Mouse (Mus musculus) midbrain, postnatal 0 days (tissue): ENCODE measurements at regions not wholly inside any gene's neighbourhood (a gene's known extent, or its start where the extent isn't known, plus 50 kb on each side); places are given as distances from the start of the nearest gene placed in this dataset.
A peak's percentile ranks its signal among the peaks of the same experiment; 100 is the strongest.

Source experiments
- ATAC-seq: fragments of 200-750 bp; cut with Nextera tagmentation; 2 replicates; pipeline ENCODE4 v1.8.0; 2017; ENCODE audit warnings: moderate number of reproducible peaks, mild to moderate bottlenecking, moderate TSS enrichment, moderate library complexity; ENCODE audit not compliant: low FRiP score
- DNase-seq: peaks from one replicate; pipeline ENCODE4 v3.0.0-alpha.2; 2015; ENCODE audit warnings: low spot score
- H3K27ac ChIP-seq: fragments of 300-500 bp; sonication (generic); 2 replicates; pipeline ENCODE4 v1.5.1; 2014; ENCODE audit warnings: low read depth, mild to moderate bottlenecking, low read length, mixed read lengths
- H3K27me3 ChIP-seq: fragments of 300-500 bp; sonication (generic); 2 replicates; pipeline ENCODE4 v1.6.1; 2014; ENCODE audit warnings: low read length, control low read depth, mixed read lengths; ENCODE audit not compliant: insufficient read depth
- H3K36me3 ChIP-seq: fragments of 300-500 bp; sonication (generic); 2 replicates; pipeline ENCODE4 v1.6.1; 2014; ENCODE audit warnings: low read length, control low read depth, mixed read lengths; ENCODE audit not compliant: insufficient read depth
- H3K4me1 ChIP-seq: fragments of 300-500 bp; sonication (generic); 2 replicates; pipeline ENCODE4 v1.6.1; 2014; ENCODE audit warnings: mild to moderate bottlenecking, control low read depth, antibody characterized with exemption, low read length, mixed read lengths; ENCODE audit not compliant: insufficient read depth
- H3K4me2 ChIP-seq: fragments of 300-500 bp; sonication (generic); 2 replicates; pipeline ENCODE4 v1.6.1; 2014; ENCODE audit warnings: low read depth, mild to moderate bottlenecking, low read length, mixed read lengths; ENCODE audit not compliant: poor library complexity, severe bottlenecking
- H3K4me3 ChIP-seq: fragments of 300-500 bp; sonication (generic); 2 replicates; pipeline ENCODE4 v1.5.1; 2014; ENCODE audit warnings: low read depth, mild to moderate bottlenecking, low read length, moderate library complexity
- H3K9ac ChIP-seq: fragments of 300-500 bp; sonication (generic); replicated peaks from 2 replicates; pipeline ENCODE4 v1.6.1; 2014; ENCODE audit warnings: mild to moderate bottlenecking, low read length, moderate library complexity, mixed read lengths; ENCODE audit not compliant: poor library complexity, severe bottlenecking
- H3K9me3 ChIP-seq: fragments of 300-500 bp; sonication (generic); 2 replicates; pipeline ENCODE4 v1.6.1; 2016; ENCODE audit warnings: low read length, control low read depth
- CTCF ChIP-seq: IDR thresholded peaks from 2 replicates; pipeline ENCODE4 v1.5.1; 2016; ENCODE audit warnings: antibody characterized with exemption, mild to moderate bottlenecking
- WGBS: fragments of 180-500 bp; shearing (Covaris S2); extraction: QIAGEN DNeasy Blood & Tissue Kit; methylation state at CpG from one replicate; pipeline ENCODE4 v1.1.7; 2014; 5-methylcytosine and 5-hydroxymethylcytosine counted together

DNA sequence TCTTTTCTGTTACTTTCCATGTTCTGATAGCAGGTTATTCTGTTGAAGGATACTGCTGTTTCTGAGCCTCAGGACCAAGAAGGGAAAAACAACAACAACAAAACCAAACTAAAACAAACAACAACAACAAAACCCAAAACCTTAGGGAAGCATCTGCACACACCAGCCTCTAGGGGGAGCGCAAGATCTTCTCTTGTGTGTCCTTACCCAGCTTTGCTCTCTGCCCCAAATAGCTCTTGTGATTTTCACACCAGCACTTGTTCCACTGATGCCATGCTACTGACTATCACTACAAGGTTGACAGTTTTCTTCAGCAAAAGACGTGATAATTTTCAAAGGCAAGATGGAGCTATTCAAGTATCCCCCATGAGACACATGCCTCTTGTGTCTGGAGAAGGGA, 59.8 kb upstream of the Nrg3 start:
- peak; percentile 72 for TF ChIP-seq CTCF
- H3K9me3 ChIP-seq = no peaks in the 10 kb centered on the region
- DNase-seq = peak; percentile 62
- 17% methylated on average over 2 of the region's 2 CpGs for WGBS
- H3K4me2 ChIP-seq = no peak overlapping the region
- H3K27ac ChIP-seq = no peak overlapping the region
- H3K9ac ChIP-seq = no peak overlapping the region
- no peaks in the 10 kb centered on the region for H3K4me1 ChIP-seq
- no peaks in the 10 kb centered on the region for H3K27me3 ChIP-seq
- H3K36me3 ChIP-seq = no peaks in the 10 kb centered on the region
- ATAC-seq = no peak
- no peak overlapping the region for H3K4me3 ChIP-seq
